Mouse (Mus musculus): ENCODE results near the gene Dlg2. TPM values are rescaled to one million over a fixed set of nuclear protein-coding genes. Genes with fewer than 3 reads are reported as not detected.

The Dlg2 gene
- polyA plus RNA-seq, 1 experiment from 2014 or later, result 18.6 TPM

DNA sequence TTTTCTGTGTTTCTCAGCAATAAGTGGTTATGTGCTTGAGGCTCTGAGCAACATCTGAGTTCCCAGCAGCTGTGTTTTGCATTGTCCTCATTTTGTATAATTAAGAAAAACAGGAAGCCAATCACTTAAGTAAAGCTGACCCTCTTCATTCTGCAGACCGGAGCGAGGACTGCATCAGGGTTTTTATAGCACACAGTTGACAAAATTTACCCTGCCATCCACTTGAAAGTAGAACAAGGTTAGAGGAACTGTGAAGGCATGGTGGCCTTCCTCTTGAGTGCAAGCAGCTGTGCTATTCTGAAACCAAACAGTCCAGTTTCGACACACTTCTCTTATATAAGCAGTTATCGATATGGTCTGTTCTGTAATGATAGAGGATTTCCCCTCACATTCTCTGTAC is 947.3 kb downstream of the Dlg2 start:
- Histone ChIP-seq H3K4me1 (replicated peaks) (no peaks in the 10 kb centered on the region), H3K9ac (no peak overlapping the region)
- 93% methylated on average over 4 of the region's 4 CpGs for WGBS

DNA sequence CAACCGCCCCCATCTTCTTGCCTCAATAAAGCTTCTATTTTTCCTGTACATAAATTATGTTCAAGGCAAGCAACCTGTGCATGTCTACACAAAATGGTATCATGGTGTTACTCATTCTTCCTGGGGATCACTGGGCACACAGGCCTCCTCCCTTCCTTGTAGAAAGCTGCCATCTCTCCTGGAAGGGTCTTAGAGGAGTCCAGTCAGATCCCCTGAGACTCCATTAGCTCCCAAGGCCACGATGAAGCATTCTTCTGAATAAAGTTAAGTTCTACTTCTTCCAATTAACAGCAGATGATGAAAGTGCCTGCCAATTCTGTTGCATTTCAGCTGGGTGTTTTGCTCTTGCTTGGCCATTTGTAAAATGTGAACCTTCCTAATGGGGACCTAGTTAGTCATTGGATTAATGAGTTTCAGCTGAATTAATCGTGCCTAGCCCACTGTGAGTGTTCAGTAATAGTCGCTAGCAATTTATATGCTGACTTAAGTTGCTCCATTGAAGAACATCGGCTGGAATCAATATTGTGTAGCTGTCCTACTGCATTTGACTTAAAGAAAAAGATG is 953.3 kb downstream of the Dlg2 start:
- ATAC-seq (ENCODE audit: low FRiP score), result no peak
- H3K27ac ChIP-seq, result no peak overlapping the region
- no peaks in the 10 kb centered on the region for H3K36me3 ChIP-seq
- H3K4me1 ChIP-seq (replicated peaks), result no peaks in the 10 kb centered on the region
- H3K9me3 ChIP-seq, result no peaks in the 10 kb centered on the region
- H3K27me3 ChIP-seq, result no peaks in the 10 kb centered on the region
- H3K9ac ChIP-seq, result no peak overlapping the region
- no peak overlapping the region for H3K4me2 ChIP-seq
- H3K4me3 ChIP-seq, result no peak overlapping the region
- WGBS, result 71% methylated on average over 5 of the region's 5 CpGs

More for the DNA sequence above, 947.3 kb downstream of the Dlg2 start:
- no peaks in the 10 kb centered on the region for H3K9me3 ChIP-seq
- no peaks in the 10 kb centered on the region for H3K36me3 ChIP-seq
- no peak overlapping the region for H3K4me3 ChIP-seq
- ATAC-seq (ENCODE audit: low FRiP score), result no peak
- no peaks in the 10 kb centered on the region for H3K27me3 ChIP-seq
- H3K4me2 ChIP-seq, result no peak overlapping the region
- H3K27ac ChIP-seq, result no peak overlapping the region

DNA sequence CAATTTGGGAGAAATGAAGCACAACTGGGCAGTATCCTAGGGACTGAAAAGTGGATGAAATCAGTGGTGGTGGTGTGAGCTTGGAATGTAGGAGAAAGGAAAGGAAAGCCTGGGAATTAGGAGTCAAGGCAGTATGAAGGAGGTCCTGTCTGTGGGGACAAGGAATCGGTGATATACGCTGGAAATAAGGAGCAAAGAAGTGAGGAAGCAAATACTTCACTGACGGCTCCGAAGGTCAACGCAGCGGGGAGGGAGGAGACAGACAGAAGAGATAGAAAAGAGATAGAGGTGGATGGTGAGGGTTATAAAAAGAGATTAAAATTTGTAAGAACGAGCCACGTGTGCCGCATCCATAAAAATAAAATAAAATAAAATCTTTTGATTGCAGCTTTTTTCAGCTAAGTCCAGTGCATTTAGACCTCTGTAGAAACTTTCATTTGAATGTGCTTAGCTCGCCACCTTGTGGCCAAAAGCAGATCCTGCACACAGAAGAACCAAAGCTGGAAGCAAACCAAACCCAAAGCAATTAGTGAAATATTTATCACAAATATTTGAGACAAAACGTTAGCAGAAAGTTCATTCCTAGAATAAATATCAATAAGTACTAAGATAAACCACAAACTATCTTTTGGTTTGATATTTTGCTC is 955.2 kb downstream of the Dlg2 start:
- Histone ChIP-seq H3K27ac (no peak overlapping the region), H3K36me3 (no peaks in the 10 kb centered on the region), H3K27me3 (no peaks in the 10 kb centered on the region), H3K9ac (no peak overlapping the region), H3K9me3 (no peaks in the 10 kb centered on the region), H3K4me1 (replicated peaks) (no peaks in the 10 kb centered on the region), H3K4me2 (no peak overlapping the region), H3K4me3 (no peak overlapping the region)
- peak; percentile 39; the same call in 1 of the 2 replicates for ATAC-seq (ENCODE audit: low FRiP score)
- WGBS, result 42% methylated on average over 11 of the region's 11 CpGs

DNA sequence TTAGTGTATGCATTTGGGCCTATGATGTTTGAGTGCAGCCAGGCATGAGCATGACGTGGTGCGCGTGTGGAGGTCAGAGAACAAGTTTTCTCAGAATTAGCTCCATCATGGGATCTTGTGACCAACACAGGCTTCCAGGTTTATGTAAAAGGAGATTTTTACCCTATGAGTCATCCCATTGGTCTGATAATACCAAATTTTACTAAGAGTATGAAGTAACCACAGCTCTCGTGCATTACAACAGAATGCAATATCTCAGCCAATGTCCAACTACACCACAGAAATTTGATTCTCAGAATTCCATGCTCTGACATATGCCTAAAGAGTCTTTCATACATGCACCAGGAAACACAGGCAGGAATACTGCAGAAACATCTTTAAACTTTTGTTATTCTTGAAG is 956.1 kb downstream of the Dlg2 start:
- no peaks in the 10 kb centered on the region for H3K4me1 ChIP-seq (replicated peaks)
- 93% methylated on average over 4 of the region's 4 CpGs for WGBS
- H3K4me3 ChIP-seq, result no peak overlapping the region
- H3K36me3 ChIP-seq, result no peaks in the 10 kb centered on the region
- no peak overlapping the region for H3K9ac ChIP-seq
- H3K27ac ChIP-seq, result no peak overlapping the region
- no peak for ATAC-seq (ENCODE audit: low FRiP score)
- no peak overlapping the region for H3K4me2 ChIP-seq
- H3K9me3 ChIP-seq, result no peaks in the 10 kb centered on the region
- no peaks in the 10 kb centered on the region for H3K27me3 ChIP-seq

DNA sequence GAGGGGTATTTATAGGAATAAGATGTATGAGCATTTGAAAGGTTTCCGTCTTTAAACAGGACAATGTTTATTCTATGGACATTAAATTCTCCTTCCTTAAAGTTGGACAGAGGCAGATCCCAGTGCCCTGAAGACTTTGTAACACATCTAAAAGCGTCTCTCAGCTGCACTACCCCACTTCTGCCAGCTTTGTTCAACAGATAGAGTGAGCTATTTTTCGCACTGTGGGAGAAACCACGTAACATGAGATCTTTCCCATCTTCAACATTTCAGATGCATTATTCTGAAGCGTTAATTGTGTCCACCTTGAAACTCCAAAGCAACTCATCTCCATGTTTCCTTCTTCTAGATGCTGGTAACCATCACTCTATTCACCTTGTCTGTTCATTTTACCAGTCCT is 958.3 kb downstream of the Dlg2 start:
- no peaks in the 10 kb centered on the region for H3K9me3 ChIP-seq
- no peak overlapping the region for H3K27ac ChIP-seq
- 89% methylated on average over 5 of the region's 5 CpGs for WGBS
- no peak overlapping the region for H3K4me3 ChIP-seq
- H3K27me3 ChIP-seq, result no peaks in the 10 kb centered on the region
- no peak overlapping the region for H3K9ac ChIP-seq
- H3K36me3 ChIP-seq, result no peaks in the 10 kb centered on the region
- H3K4me1 ChIP-seq (replicated peaks), result no peaks in the 10 kb centered on the region
- ATAC-seq (ENCODE audit: low FRiP score), result no peak
- no peak overlapping the region for H3K4me2 ChIP-seq

DNA sequence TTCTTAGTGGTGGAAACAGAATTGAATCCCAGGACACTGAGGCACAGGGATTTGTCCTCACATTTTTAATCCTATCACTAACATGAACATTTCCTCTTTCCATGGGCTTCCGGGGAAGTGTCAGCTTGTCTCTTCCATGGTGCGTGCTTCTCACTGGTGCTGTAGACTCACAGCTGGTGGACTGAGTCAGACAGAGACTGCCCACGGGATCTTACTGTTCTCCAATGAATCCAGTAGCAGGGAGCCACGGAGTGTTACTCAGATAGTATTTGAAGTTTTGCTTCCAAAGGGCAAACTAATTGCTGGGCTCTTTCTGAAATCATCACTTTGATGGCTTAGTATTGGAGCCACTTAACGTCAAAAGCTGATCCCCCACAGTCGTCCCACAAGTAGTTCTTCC is 963.9 kb downstream of the Dlg2 start:
- no peak overlapping the region for H3K27ac ChIP-seq
- no peak overlapping the region for H3K9ac ChIP-seq
- no peak for ATAC-seq (ENCODE audit: low FRiP score)
- H3K4me1 ChIP-seq (replicated peaks), result peaks cover 13% of the 10 kb centered on the region
- H3K9me3 ChIP-seq, result no peaks in the 10 kb centered on the region
- no peaks in the 10 kb centered on the region for H3K27me3 ChIP-seq
- no peak overlapping the region for H3K4me3 ChIP-seq
- no peak overlapping the region for H3K4me2 ChIP-seq
- WGBS, result 84% methylated on average over 6 of the region's 6 CpGs
- H3K36me3 ChIP-seq, result no peaks in the 10 kb centered on the region

DNA sequence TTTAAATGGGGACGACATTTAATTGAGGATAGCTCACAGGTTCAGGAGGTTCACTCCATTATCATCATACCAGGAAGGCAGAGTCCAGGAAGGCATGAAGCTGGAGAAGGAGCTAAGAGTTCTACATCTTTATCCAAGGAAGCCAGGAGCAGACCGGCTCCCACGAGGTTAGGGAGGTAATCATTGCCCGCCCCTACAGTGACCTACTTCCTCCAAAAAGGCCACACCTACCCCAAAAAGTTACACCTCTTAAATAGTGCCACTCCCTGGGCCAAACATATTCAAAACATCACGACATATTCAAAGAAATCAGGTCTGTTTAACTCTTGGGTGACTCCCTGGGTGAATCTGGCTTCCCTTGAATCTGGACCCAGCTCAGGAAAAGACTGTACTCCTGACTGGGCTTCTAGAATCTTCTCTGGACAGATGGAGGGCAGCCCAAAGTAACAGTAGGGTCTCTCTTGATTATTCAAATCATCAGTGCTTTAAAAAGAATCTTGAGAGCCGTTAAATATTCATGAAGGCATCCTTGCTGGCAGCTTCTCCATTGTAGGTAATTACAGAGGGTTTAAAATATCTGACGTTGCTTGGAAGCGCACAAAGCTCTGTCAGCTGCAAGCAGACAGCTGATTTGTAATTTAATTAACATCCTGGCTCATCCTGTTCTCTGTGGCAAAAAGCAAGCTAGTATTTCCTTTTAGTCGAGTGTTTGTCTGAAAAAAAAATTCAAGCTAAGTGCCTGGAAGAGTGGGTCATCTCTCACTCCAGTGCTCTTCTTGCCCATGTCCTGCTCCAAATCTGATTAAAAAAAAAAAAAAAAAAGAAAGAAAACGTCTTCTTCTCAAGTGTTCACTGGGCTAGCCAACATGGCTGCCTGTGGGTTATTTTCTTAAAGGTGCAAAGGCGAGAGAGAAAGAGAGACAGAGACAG is 966.2 kb downstream of the Dlg2 start:
- H3K4me2 ChIP-seq, result peak overlapping the region; percentile 19; the same call in 1 of the 2 replicates
- no peak overlapping the region for H3K9ac ChIP-seq
- 51% methylated on average over 11 of the region's 11 CpGs for WGBS
- no peaks in the 10 kb centered on the region for H3K9me3 ChIP-seq
- peaks cover 13% of the 10 kb centered on the region for H3K4me1 ChIP-seq (replicated peaks)
- no peaks in the 10 kb centered on the region for H3K27me3 ChIP-seq
- ATAC-seq (ENCODE audit: low FRiP score), result peak; percentile 89
- no peak overlapping the region for H3K4me3 ChIP-seq
- peak overlapping the region; percentile 78 for H3K27ac ChIP-seq
- H3K36me3 ChIP-seq, result no peaks in the 10 kb centered on the region

DNA sequence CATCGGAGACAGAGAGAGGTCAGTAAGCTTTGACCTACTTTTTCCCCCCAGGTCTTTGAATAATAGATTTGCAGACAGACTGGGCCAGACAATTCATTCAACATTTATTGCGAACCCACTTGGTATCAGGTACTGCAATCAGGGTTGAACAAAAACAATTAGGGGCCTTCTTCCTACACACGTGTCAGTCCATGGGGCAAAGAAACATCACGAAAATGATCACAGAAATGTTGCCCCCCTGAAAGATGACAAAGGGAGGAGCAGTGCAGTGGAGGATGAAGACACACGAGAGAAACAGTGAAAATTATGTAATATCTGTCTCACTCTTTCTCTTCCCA is 966.9 kb downstream of the Dlg2 start:
- peak; percentile 52 for ATAC-seq (ENCODE audit: low FRiP score)
- peak overlapping the region; percentile 19; the same call in 1 of the 2 replicates for H3K4me2 ChIP-seq

DNA sequence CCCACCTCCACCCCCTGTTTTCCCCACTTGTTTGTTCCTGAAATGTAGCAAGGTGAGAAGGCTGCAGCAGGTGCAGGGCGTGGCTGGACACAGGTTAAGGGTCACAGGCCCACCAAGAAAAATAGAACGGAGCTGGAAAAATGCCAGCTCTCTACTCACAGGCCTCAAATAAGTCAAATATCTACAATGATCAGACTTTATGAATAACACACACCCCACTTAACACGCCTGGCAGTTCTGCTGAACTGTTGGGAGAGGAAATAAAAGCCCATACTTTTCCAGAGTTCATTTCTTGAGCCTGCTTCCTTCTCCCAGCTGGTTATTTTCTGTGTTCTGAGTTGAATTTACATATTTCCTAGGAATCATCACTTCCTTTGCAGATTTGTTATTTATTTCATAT is 967.4 kb downstream of the Dlg2 start:
- Histone ChIP-seq H3K27ac (peak overlapping the region; percentile 52; the same call in 1 of the 2 replicates), H3K9me3 (no peaks in the 10 kb centered on the region), H3K4me2 (no peak overlapping the region), H3K27me3 (no peaks in the 10 kb centered on the region), H3K4me3 (no peak overlapping the region), H3K4me1 (replicated peaks) (peaks cover 13% of the 10 kb centered on the region), H3K36me3 (no peaks in the 10 kb centered on the region), H3K9ac (no peak overlapping the region)
- WGBS, result 77% methylated on average over 3 of the region's 3 CpGs
- no peak for ATAC-seq (ENCODE audit: low FRiP score)

More for the DNA sequence above, 966.9 kb downstream of the Dlg2 start:
- H3K27me3 ChIP-seq, result no peaks in the 10 kb centered on the region
- peaks cover 13% of the 10 kb centered on the region for H3K4me1 ChIP-seq (replicated peaks)
- no peaks in the 10 kb centered on the region for H3K9me3 ChIP-seq
- peak overlapping the region; percentile 78 for H3K27ac ChIP-seq
- 52% methylated on average over 5 of the region's 5 CpGs for WGBS
- no peak overlapping the region for H3K4me3 ChIP-seq
- H3K36me3 ChIP-seq, result no peaks in the 10 kb centered on the region
- no peak overlapping the region for H3K9ac ChIP-seq

DNA sequence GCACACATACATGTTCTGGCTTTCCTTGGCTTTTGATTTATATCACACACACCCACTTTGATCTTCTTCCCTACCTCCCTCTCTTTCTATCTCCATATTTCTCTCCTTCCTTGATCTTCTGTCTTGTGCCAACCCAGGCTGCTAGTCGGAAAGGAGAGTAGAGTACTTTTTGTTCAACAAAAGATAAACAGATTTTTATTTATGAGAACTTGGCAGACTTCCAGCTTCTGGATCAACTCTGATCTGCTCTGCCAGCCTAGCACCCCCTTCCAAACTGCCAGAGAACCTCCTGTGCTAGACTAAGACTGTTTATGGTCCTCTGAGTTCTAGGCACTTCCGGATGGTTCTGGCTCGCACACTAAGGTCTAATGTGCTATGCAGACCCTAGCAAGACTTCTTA is 968.3 kb downstream of the Dlg2 start:
- Histone ChIP-seq H3K9me3 (no peaks in the 10 kb centered on the region), H3K4me1 (replicated peaks) (peaks cover 13% of the 10 kb centered on the region), H3K4me2 (no peak overlapping the region), H3K4me3 (no peak overlapping the region), H3K27ac (no peak overlapping the region), H3K9ac (no peak overlapping the region), H3K36me3 (no peaks in the 10 kb centered on the region), H3K27me3 (no peaks in the 10 kb centered on the region)
- WGBS, result 71% methylated on average over 3 of the region's 3 CpGs
- ATAC-seq (ENCODE audit: low FRiP score), result no peak

DNA sequence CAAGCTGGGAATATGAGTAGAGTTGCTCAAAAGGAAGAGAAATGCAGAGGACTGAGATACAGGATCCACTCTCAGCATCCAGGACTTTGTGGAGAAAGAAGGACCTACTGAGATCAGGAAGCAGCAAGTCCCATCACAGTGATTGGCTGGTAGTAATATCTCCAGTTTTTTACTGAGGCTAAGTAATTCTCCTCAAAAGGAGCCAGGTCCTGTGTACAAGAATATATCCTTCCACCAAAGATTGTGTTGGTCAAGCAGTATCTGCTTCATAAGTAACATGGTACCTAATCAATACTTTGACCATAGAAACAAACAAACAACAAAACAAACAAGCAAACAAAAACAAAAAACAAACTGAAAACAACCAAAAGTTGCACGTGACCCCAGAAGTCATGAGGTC is 980.3 kb downstream of the Dlg2 start:
- WGBS, result 12% methylated on average over 1 of the region's 1 CpGs
- Histone ChIP-seq H3K9me3 (no peaks in the 10 kb centered on the region), H3K27me3 (no peaks in the 10 kb centered on the region), H3K36me3 (no peaks in the 10 kb centered on the region), H3K4me2 (no peak overlapping the region), H3K4me3 (no peak overlapping the region), H3K9ac (no peak overlapping the region), H3K27ac (no peak overlapping the region), H3K4me1 (replicated peaks) (peaks cover 5% of the 10 kb centered on the region; the same call in 1 of the 2 replicates)
- peak; percentile 33; the same call in 1 of the 2 replicates for ATAC-seq (ENCODE audit: low FRiP score)

DNA sequence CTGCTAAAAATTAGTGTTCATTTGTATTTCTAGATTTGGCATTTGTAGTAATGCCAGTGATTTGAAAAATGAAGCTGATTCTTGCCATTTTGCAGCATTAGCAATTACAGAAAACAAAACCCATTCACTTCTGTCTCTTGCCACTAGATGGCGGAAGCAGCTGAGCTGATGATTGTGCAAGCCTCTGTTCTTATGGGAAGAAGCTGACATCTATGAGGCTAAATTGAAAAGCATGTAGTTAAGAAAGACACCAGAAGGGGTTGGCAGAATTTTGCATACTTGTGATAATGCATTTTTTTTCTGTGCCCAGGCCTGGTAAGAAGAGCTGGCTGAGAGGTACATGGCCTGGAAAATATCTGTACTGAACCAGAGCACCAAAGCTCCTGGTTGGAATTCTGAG is 980.7 kb downstream of the Dlg2 start:
- ATAC-seq (ENCODE audit: low FRiP score), result peak; percentile 80
- Histone ChIP-seq H3K4me2 (no peak overlapping the region), H3K9me3 (no peaks in the 10 kb centered on the region), H3K4me3 (no peak overlapping the region), H3K36me3 (no peaks in the 10 kb centered on the region), H3K9ac (no peak overlapping the region), H3K4me1 (replicated peaks) (peaks cover 6% of the 10 kb centered on the region; the same call in 1 of the 2 replicates), H3K27me3 (no peaks in the 10 kb centered on the region), H3K27ac (no peak overlapping the region)
- 0% methylated on average over 1 of the region's 1 CpGs for WGBS
